Mouse (Mus musculus) bone marrow, adult 2 months (tissue): ENCODE data around the gene Anapc2.

ENCODE experiments used
- CTCF ChIP-seq: fragments of 200-500 bp; IDR thresholded peaks from 2 replicates; pipeline ENCODE4 v1.5.1; 2011; ENCODE audit warnings: low read length, control low read depth; ENCODE audit not compliant: control insufficient read depth, insufficient read depth
- POLR2A ChIP-seq: fragments of 200-500 bp; IDR thresholded peaks from 2 replicates; pipeline ENCODE4 v1.6.1; 2011; ENCODE audit warnings: low read depth, mild to moderate bottlenecking, control low read depth, low read length, borderline replicate concordance; ENCODE audit not compliant: control insufficient read depth

- no peak for TF ChIP-seq CTCF
- no peak for TF ChIP-seq POLR2A
Measured at GRCm38 (mm10) chr2:25286314-25286713, 14.0 kb downstream of the Anapc2 start.
